Mouse (Mus musculus) inflammation-experienced regulatory T-cells (primary cell): ENCODE data around the gene Gm10762. TPM values are rescaled to one million over a fixed set of nuclear protein-coding genes. Genes with fewer than 3 reads are reported as not detected.

ENCODE experiments used
- polyA plus RNA-seq, 2 experiments: library from polyadenylated mRNA; unstranded; fragments of 100-300 nt; shearing (Covaris generic); gene quantifications; one replicate each; pipeline ENCODE4 v1.2.1; 2017

Gm10762 gene
- polyA plus RNA-seq: 1 to 10 TPM; 5.6 to 5.7 TPM

DNA sequence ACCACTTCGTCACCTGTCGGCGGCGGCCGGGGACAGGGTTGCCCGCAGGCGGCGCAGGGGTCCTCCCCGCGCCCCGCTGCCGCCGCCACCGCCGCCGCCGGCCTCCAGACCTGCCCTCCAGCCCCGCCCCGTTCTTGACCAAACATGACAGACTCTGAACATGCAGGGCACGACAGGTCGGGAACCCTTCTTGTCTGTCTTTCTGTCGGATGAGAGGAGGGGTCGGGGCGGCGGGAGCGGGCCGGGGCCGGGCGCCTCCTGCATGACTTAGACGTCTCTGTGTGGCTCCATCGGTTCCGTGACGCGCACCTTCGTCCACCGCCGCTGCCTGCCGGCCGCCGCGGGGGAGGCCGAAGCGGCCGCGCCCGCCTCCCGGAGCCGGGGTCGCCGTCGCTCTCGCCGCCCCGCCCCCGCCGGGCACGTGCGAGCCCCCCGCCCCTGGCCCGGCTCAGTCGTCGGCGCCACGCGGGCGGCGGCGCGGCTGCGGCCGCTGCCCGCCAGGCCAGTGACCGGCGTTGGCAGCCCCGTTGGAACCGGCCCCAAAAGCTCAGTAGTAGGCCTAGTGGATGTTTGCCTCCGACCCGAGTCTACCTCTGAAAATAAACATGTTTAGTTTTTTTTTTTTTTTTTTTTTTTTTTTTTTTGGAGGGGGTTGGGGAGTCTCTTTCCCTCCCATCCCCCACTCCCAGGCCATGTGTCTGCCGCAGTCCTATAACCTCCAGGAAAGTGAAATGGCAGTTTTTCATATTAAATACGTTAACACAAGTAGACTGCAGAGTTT is at the start of gene Gm10762:
Gene Gm10762 (minus strand): TSS at position 65 of the 781 bp plus-strand sequence.

DNA sequence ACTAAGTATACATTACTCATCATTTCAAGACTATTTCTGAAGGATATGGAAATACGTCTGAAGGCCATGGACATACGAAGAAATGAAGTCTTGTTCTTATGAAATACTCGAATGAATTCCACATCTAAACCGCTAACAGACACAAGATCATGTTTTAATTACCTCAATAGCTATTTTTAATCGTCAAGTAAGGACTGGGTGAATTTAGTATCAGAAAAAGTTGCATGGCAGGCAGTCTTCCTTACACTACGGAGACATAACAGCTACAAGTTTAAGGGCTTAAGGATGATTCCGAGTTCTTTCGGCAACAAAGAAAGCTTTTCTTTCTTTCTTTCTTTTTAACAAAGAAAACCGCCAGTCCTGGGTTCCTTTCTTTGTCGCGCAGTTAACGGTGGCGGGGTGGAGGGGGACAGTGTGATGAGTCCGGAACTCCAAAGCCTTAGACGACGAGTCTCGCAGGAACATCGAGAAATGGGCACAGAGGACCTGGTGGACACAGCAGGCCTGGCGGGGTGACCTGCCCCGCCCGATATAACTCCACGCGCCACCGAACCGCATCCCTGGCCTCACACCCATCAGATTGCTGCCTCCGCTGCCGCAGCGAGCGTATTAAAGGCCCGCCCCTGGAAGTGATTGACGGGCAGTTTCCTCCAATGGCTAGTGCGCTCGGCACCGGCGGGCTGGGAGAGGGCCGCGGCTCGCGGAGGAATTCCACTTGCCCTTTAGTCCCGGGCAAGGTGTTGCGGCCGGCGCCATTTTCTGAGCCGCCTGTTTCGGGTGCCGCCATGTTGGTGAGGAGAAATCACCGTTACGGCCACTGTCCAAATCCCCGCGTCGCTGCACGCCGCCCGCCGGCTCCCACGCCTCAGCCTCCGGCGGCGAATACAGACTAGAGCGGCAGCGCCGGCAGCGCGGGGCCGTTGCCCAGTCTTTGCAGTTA is 614 bp downstream of the Gm10762 start, which contains the start of gene Zc3h6:
Gene Zc3h6 (plus strand): TSS at position 762 of the 940 bp plus-strand sequence.

DNA sequence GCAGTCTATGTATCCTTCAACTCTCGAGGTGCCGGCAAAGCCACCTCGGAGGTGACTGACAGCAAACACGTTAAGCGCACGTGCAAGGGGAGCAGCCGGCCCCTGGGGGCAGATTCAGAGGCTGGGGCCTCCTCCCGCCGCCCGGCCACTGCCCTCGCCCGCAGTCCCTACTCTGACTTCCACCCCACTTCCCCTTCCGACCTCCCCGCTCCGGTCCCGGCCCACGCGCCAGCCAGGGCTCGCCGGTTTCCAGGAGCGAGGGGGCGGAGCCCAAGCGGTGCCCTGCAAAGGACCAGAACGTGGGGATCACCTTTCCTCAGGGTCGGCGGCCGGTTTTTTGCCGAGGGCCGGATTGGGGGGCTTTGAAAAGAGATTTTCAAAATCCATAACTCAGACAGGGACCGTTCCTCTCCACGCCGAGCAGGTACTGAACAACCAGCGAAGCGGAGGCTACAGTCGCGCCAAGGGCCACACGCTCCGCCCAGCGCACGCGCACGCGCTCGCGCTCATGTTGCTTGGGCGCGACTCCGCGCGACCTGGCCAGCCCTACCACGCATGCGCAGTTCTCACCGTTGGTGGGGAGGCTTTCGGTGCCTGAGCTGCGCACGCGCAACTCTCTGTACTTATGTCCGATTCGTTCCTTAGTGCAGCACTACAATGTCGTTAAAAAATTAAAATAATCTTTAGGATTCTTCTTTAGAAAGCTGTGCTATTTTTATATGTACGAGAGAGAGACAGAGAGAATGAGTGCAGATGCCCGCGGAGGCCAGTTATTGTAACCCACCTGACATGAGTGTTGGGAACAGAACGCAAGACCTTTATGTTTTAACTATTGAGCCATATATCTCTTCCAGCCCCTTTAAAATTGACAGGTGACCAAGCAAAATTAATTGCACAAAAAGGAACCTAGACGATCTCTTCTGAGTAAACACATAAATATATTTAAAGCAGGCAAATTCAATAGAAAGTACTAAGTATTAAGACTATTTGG is 23.7 kb downstream of the Gm10762 start, which contains the start of gene Zc3h8:
Gene Zc3h8 (minus strand): TSS at position 540 of the 991 bp plus-strand sequence.

Other genes starting within 250 kb of the Gm10762 start
- gene Tmem87b, start 149.6 kb downstream of the Gm10762 start, polyA plus RNA-seq: 10 to 100 TPM; 18.7 to 26.9 TPM
- gene Fbln7, start 104.7 kb downstream of the Gm10762 start, polyA plus RNA-seq: under 1 TPM in 1 of 2 experiments, not detected in 1; 0.16 TPM
- 10 to 100 TPM in 1 of 2 experiments, 1 to 10 TPM in 1; 9.7 to 10.4 TPM for gene Zc3h8, start 23.6 kb downstream of the Gm10762 start, polyA plus RNA-seq
- gene Zc3h6, start 323 bp downstream of the Gm10762 start, polyA plus RNA-seq: 1 to 10 TPM; 9.3 to 9.5 TPM
- gene Vinac1, start 80.4 kb upstream of the Gm10762 start, polyA plus RNA-seq: under 1 TPM; 0.09 to 0.27 TPM
- gene Ttl, start 98.2 kb upstream of the Gm10762 start, polyA plus RNA-seq: 1 to 10 TPM; 2.6 to 5.0 TPM
- gene Polr1b, start 133.3 kb upstream of the Gm10762 start, polyA plus RNA-seq: 10 to 100 TPM; 25.7 to 38.0 TPM
- 10 to 100 TPM; 20.8 to 23.8 TPM for gene Chchd5, start 162.0 kb upstream of the Gm10762 start, polyA plus RNA-seq
- gene Slc20a1, start 231.0 kb upstream of the Gm10762 start, polyA plus RNA-seq: 10 to 100 TPM; 51.0 to 82.5 TPM